Mouse (Mus musculus) cortical plate, adult 2 months (tissue): ENCODE measurements around the gene Ptprn2.

ENCODE experiments used
- CTCF ChIP-seq: fragments of 200-500 bp; IDR thresholded peaks from 2 replicates; pipeline ENCODE4 v1.5.1; 2011; ENCODE audit warnings: mild to moderate bottlenecking, control low read depth, low read length; ENCODE audit not compliant: insufficient read depth; ENCODE audit errors: extremely low read depth
- POLR2A ChIP-seq: fragments of 200-500 bp; IDR thresholded peaks from 2 replicates; pipeline ENCODE4 v1.6.1; 2011; ENCODE audit warnings: mild to moderate bottlenecking, low read length, control low read depth; ENCODE audit not compliant: insufficient read depth; ENCODE audit errors: extremely low read depth

DNA sequence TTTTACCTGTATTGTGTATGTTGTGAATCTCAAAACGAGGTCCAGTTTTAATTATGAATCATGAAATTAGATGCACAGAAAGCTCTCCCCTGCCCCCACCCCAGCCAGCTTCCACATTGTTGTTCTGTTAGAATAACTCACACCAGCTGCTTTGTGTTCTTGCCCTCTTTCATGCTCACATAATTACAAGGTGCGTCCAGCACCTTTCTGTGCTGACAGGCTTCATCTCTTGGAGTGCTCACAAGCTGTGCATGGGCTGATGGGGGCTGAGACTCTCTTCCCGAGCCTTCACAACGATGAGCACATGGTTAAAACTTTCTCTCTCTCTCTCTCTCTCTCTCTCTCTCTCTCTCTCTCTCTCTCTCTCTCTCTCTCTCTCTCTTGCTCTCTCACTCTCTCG, 746.3 kb downstream of the Ptprn2 start:
- TF ChIP-seq CTCF (no peak), POLR2A (no peak)
